Comparison of ENCODE assay signal across 9 mouse cellular contexts in the genomic region with DNA sequence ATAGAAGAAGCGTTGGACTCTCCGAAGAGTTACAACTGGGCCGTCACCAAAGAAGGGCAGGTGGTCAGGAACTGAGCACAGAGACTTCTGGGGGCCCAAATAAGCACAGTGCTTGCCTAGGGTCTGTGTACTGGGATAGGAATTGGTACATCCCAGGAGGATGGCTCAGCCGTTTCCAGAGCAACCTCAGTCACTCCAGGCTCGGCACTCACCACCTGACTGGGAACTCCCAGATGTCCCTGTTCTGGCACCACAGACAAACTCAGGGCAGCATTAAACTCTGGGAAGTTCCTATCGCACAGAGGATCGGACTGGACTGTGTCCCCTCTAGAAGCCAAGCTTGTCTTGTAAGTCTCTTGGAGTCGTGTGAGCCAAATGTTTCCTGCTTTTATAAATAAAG. TPM values are rescaled to one million over a fixed set of nuclear protein-coding genes. Genes with fewer than 3 reads are reported as not detected.
DNase-seq lines count a peak whose midpoint lies in the region; ATAC-seq and TF ChIP-seq lines count a peak whose summit lies in the region.
"Had no signal": no experiment of that assay in that cellular context is flagged by ENCODE, and none has a peak within 500 bp of the region (broad histone marks: within the 10 kb centered on the region; RNA-seq: fewer than 3 reads in every experiment).

No protein-coding gene starts in this region.

- WGBS in embryonic facial prominence, embryonic 15.5 days: 80% methylated on average over 8 of the region's 8 CpGs
- 84% methylated on average over 8 of the region's 8 CpGs for WGBS in limb, embryonic 10.5 days
- WGBS in neural tube, embryonic 15.5 days: 81% methylated on average over 8 of the region's 8 CpGs

- H3K9ac ChIP-seq in embryonic facial prominence, embryonic 15.5 days: no peak overlapping the region
- H3K9ac ChIP-seq in neural tube, embryonic 15.5 days (replicated peaks): peak overlapping the region; percentile 88

- no peaks in the 10 kb centered on the region for H3K9me3 ChIP-seq in embryonic facial prominence, embryonic 15.5 days (replicated peaks)
- H3K9me3 ChIP-seq in limb, embryonic 10.5 days (replicated peaks): no peaks in the 10 kb centered on the region
- no peaks in the 10 kb centered on the region for H3K9me3 ChIP-seq in neural tube, embryonic 15.5 days (replicated peaks)

- peaks cover 17% of the 10 kb centered on the region for H3K36me3 ChIP-seq in embryonic facial prominence, embryonic 15.5 days
- peaks cover 24% of the 10 kb centered on the region for H3K36me3 ChIP-seq in limb, embryonic 10.5 days
- H3K36me3 ChIP-seq in neural tube, embryonic 15.5 days: peaks cover 23% of the 10 kb centered on the region

- ATAC-seq in embryonic facial prominence, embryonic 15.5 days (ENCODE audit: insufficient number of reproducible peaks, low FRiP score, low TSS enrichment, low read depth): no peak
- no peak for ATAC-seq in neural tube, embryonic 15.5 days (ENCODE audit: low FRiP score)

- peak; percentile 38 to 59 for DNase-seq in layer of hippocampus, adult 2 months (ENCODE audit: low spot score in 2 of 2)
- no peak for DNase-seq in layer of hippocampus, postnatal 25 days (ENCODE audit: extremely low spot score in 1 of 2, low spot score in 1 of 2)
- no peak for DNase-seq in limb, embryonic 10.5 days (ENCODE audit: low spot score)
- no peak for DNase-seq in left cerebral cortex, adult 11 months (ENCODE audit: low spot score)
- DNase-seq in right cerebral cortex, postnatal 25 days: no peak
- DNase-seq in adrenal gland, adult (ENCODE audit: inconsistent age in 2 of 2, low spot score in 1 of 2): no peak
- DNase-seq: kidney, adult 11 months had no signal

- H3K4me2 ChIP-seq in embryonic facial prominence, embryonic 15.5 days (replicated peaks): peak overlapping the region; percentile 85
- peak overlapping the region; percentile 92 for H3K4me2 ChIP-seq in neural tube, embryonic 15.5 days

- no peaks in the 10 kb centered on the region for H3K27me3 ChIP-seq in embryonic facial prominence, embryonic 15.5 days
- H3K27me3 ChIP-seq in limb, embryonic 10.5 days (ENCODE audit: low read depth, poor library complexity, severe bottlenecking): no peaks in the 10 kb centered on the region
- H3K27me3 ChIP-seq in neural tube, embryonic 15.5 days (replicated peaks): no peaks in the 10 kb centered on the region

- peak overlapping the region; percentile 63 for H3K4me3 ChIP-seq in layer of hippocampus, adult 2 months
- peak overlapping the region; percentile 82 for H3K4me3 ChIP-seq in embryonic facial prominence, embryonic 15.5 days (replicated peaks)
- H3K4me3 ChIP-seq in limb, embryonic 10.5 days: peak overlapping the region; percentile 86; the same call in 1 of the 2 replicates
- H3K4me3 ChIP-seq in neural tube, embryonic 15.5 days (replicated peaks): peak overlapping the region; percentile 96

- H3K27ac ChIP-seq in layer of hippocampus, adult 2 months: peak overlapping the region; percentile 97; the same call in 1 of the 2 replicates
- no peak overlapping the region for H3K27ac ChIP-seq in embryonic facial prominence, embryonic 15.5 days (replicated peaks)
- no peak overlapping the region for H3K27ac ChIP-seq in limb, embryonic 10.5 days
- no peak overlapping the region for H3K27ac ChIP-seq in neural tube, embryonic 15.5 days (replicated peaks)

- no peak for TF ChIP-seq CTCF in layer of hippocampus, adult 2 months (conservative IDR thresholded peaks at IDR 0.05)

- peaks cover 20% of the 10 kb centered on the region for H3K4me1 ChIP-seq in embryonic facial prominence, embryonic 15.5 days
- H3K4me1 ChIP-seq in limb, embryonic 10.5 days: peaks cover 22% of the 10 kb centered on the region
- H3K4me1 ChIP-seq in neural tube, embryonic 15.5 days: peaks cover 30% of the 10 kb centered on the region

RNA-seq across cellular contexts. Expression of gene Mrps26, which starts 1.4 kb away (rescaled TPM):
- 10 to 100 TPM; 82.5 to 86.7 TPM for total RNA-seq in layer of hippocampus, adult 2 months (2021)
- total RNA-seq in layer of hippocampus, postnatal 25 days (2021): 10 to 100 TPM; 89.4 to 97.0 TPM
- polyA plus RNA-seq in embryonic facial prominence, embryonic 15.5 days (2015; fragmentation: Nextera tagmentation; extraction: Ambion mirVana): 98.9 and 102 TPM in 2 replicates
- 87.3 and 95.6 TPM in 2 replicates for polyA plus RNA-seq in limb, embryonic 10.5 days (2016; fragmentation: Nextera tagmentation; extraction: Ambion mirVana)
- 105 and 107 TPM in 2 replicates for polyA plus RNA-seq in neural tube, embryonic 15.5 days (2015; fragmentation: Nextera tagmentation; extraction: Ambion mirVana)

RNA-seq across cellular contexts. Expression of gene Oxt, which starts 11.0 kb away (rescaled TPM):
- total RNA-seq in layer of hippocampus, adult 2 months (2021): not detected
- total RNA-seq in layer of hippocampus, postnatal 25 days (2021): not detected
- polyA plus RNA-seq in embryonic facial prominence, embryonic 15.5 days (2015; fragmentation: Nextera tagmentation; extraction: Ambion mirVana): not detected in 2 replicates
- not detected in 2 replicates for polyA plus RNA-seq in limb, embryonic 10.5 days (2016; fragmentation: Nextera tagmentation; extraction: Ambion mirVana)
- polyA plus RNA-seq in neural tube, embryonic 15.5 days (2015; fragmentation: Nextera tagmentation; extraction: Ambion mirVana): not detected in 2 replicates

RNA-seq across cellular contexts. Expression of gene Avp, which starts 17.4 kb away (rescaled TPM):
- total RNA-seq in layer of hippocampus, adult 2 months (2021): 1 to 10 TPM; 2.1 to 2.6 TPM
- 1 to 10 TPM; 1.5 to 2.1 TPM for total RNA-seq in layer of hippocampus, postnatal 25 days (2021)
- polyA plus RNA-seq in embryonic facial prominence, embryonic 15.5 days (2015; fragmentation: Nextera tagmentation; extraction: Ambion mirVana): 0.53 TPM in 1 of 2 replicates, not detected in the other
- polyA plus RNA-seq in limb, embryonic 10.5 days (2016; fragmentation: Nextera tagmentation; extraction: Ambion mirVana): not detected in 2 replicates
- polyA plus RNA-seq in neural tube, embryonic 15.5 days (2015; fragmentation: Nextera tagmentation; extraction: Ambion mirVana): not detected in 2 replicates

Comparison
In these comparisons a context has a peak if more than half of its experiments do, and no peak if none do; other contexts are left out.
1. DNase-seq: peak in layer of hippocampus, adult 2 months (2 of 2); none in layer of hippocampus, postnatal 25 days (0 of 2), limb, embryonic 10.5 days (single experiment), left cerebral cortex, adult 11 months (single experiment), right cerebral cortex, postnatal 25 days (single experiment) and adrenal gland, adult (0 of 2).
2. Peak in every context shown above with its lines, with median percentiles within 50 percentile points of each other: H3K4me3 ChIP-seq.